Mouse (Mus musculus): Measurements from ENCODE around the gene Mrln. TPM values are rescaled to one million over a fixed set of nuclear protein-coding genes. Genes with fewer than 3 reads are reported as not detected.

Mrln gene
- polyA plus RNA-seq, 1 experiment from 2014 or later = not detected

GRCm38 (mm10) chr10:70255601-70256210, 51.2 kb downstream of the Mrln start:
- Histone ChIP-seq H3K4me1 (replicated peaks; ENCODE audit: control insufficient read depth, insufficient read depth, low read length) (no peaks in the 10 kb centered on the region), H3K4me3 (ENCODE audit: low read depth, low read length) (no peak overlapping the region), H3K27me3 (replicated peaks; ENCODE audit: control insufficient read depth, insufficient read depth, low read length) (no peaks in the 10 kb centered on the region), H3K9ac (ENCODE audit: low read depth, low read length) (no peak overlapping the region), H3K27ac (ENCODE audit: low read depth, low read length) (no peak overlapping the region), H3K36me3 (ENCODE audit: control insufficient read depth, insufficient read depth) (no peaks in the 10 kb centered on the region), H3K9me3 (ENCODE audit: control insufficient read depth) (no peaks in the 10 kb centered on the region), H3K4me2 (replicated peaks; ENCODE audit: low read depth) (no peak overlapping the region)
- no peak for ATAC-seq
- no peak for TF ChIP-seq CTCF (IDR thresholded peaks at IDR 0.05; ENCODE audit: low read depth)
- 88% methylated on average over 15 of the region's 15 CpGs for WGBS

DNA sequence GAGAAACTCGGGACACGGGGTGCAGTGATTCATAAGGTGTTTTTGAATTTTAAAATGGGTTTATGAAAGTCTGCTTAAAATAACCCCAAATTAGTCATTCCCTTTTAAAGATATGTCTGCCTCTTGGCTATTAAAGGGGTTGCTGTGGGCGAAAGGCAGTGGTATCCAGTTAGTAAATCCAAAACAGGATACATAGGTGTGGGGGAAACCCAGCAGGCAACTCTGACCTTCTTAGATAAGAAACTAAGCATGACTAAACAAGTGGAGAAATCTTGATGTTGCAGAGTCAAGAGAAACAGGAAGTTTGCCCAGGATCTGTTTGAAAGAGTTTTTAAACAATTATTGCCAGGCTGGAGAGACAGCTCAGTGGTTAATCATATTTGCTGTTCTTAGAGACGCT, 52.6 kb downstream of the Mrln start:
- no peak overlapping the region for H3K27ac ChIP-seq (ENCODE audit: low read depth, low read length)
- no peaks in the 10 kb centered on the region for H3K36me3 ChIP-seq (ENCODE audit: control insufficient read depth, insufficient read depth)
- ATAC-seq = no peak
- no peaks in the 10 kb centered on the region for H3K9me3 ChIP-seq (ENCODE audit: control insufficient read depth)
- H3K4me3 ChIP-seq (ENCODE audit: low read depth, low read length) = no peak overlapping the region
- no peaks in the 10 kb centered on the region for H3K27me3 ChIP-seq (replicated peaks; ENCODE audit: control insufficient read depth, insufficient read depth, low read length)
- 63% methylated on average over 4 of the region's 4 CpGs for WGBS
- no peaks in the 10 kb centered on the region for H3K4me1 ChIP-seq (replicated peaks; ENCODE audit: control insufficient read depth, insufficient read depth, low read length)
- no peak for TF ChIP-seq CTCF (IDR thresholded peaks at IDR 0.05; ENCODE audit: low read depth)
- H3K9ac ChIP-seq (ENCODE audit: low read depth, low read length) = no peak overlapping the region
- H3K4me2 ChIP-seq (replicated peaks; ENCODE audit: low read depth) = no peak overlapping the region

DNA sequence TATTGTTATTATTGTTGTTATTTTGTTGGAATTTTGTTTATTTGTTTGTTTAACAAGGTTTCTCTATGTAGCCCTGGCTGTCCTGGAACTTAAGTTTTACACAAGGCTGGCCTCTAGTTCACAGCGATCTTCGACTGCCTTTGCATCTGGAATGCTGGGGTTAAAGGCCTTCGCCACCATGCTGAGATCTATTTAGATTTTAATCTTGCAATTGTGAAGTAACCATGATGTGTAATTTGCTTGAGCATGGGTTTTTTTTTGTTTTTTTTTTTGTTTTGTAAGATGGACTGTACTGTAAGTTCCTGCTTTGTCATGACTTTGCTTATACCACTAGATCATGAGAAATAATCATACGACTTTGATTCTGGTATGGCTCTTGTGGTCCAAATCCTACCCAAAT, 56.4 kb downstream of the Mrln start:
- no peaks in the 10 kb centered on the region for H3K36me3 ChIP-seq (ENCODE audit: control insufficient read depth, insufficient read depth)

GRCm38 (mm10) chr10:70262051-70262450, 57.6 kb downstream of the Mrln start:
- no peaks in the 10 kb centered on the region for H3K36me3 ChIP-seq (ENCODE audit: control insufficient read depth, insufficient read depth)
- ATAC-seq = no peak; the same call in 1 of the 2 replicates

More for the DNA sequence above, 56.4 kb downstream of the Mrln start:
- no peak overlapping the region for H3K4me2 ChIP-seq (replicated peaks; ENCODE audit: low read depth)
- no peak overlapping the region for H3K27ac ChIP-seq (ENCODE audit: low read depth, low read length)
- no peak for TF ChIP-seq CTCF (IDR thresholded peaks at IDR 0.05; ENCODE audit: low read depth)
- 79% methylated on average over 4 of the region's 4 CpGs for WGBS
- no peak for ATAC-seq
- no peak overlapping the region for H3K4me3 ChIP-seq (ENCODE audit: low read depth, low read length)
- no peak overlapping the region for H3K9ac ChIP-seq (ENCODE audit: low read depth, low read length)
- H3K9me3 ChIP-seq (ENCODE audit: control insufficient read depth) = no peaks in the 10 kb centered on the region
- no peaks in the 10 kb centered on the region for H3K4me1 ChIP-seq (replicated peaks; ENCODE audit: control insufficient read depth, insufficient read depth, low read length)
- no peaks in the 10 kb centered on the region for H3K27me3 ChIP-seq (replicated peaks; ENCODE audit: control insufficient read depth, insufficient read depth, low read length)

GRCm38 (mm10) chr10:70263681-70264189, 59.3 kb downstream of the Mrln start:
- H3K27me3 ChIP-seq (replicated peaks; ENCODE audit: control insufficient read depth, insufficient read depth, low read length) = no peaks in the 10 kb centered on the region
- H3K4me2 ChIP-seq (replicated peaks; ENCODE audit: low read depth) = no peak overlapping the region
- H3K36me3 ChIP-seq (ENCODE audit: control insufficient read depth, insufficient read depth) = no peaks in the 10 kb centered on the region
- no peak overlapping the region for H3K9ac ChIP-seq (ENCODE audit: low read depth, low read length)
- ATAC-seq = no peak
- H3K9me3 ChIP-seq (ENCODE audit: control insufficient read depth) = no peaks in the 10 kb centered on the region
- H3K4me3 ChIP-seq (ENCODE audit: low read depth, low read length) = no peak overlapping the region
- H3K27ac ChIP-seq (ENCODE audit: low read depth, low read length) = no peak overlapping the region
- H3K4me1 ChIP-seq (replicated peaks; ENCODE audit: control insufficient read depth, insufficient read depth, low read length) = no peaks in the 10 kb centered on the region
- 84% methylated on average over 4 of the region's 4 CpGs for WGBS
- no peak for TF ChIP-seq CTCF (IDR thresholded peaks at IDR 0.05; ENCODE audit: low read depth)

More at GRCm38 (mm10) chr10:70262051-70262450, 57.6 kb downstream of the Mrln start:
- H3K4me3 ChIP-seq (ENCODE audit: low read depth, low read length) = no peak overlapping the region
- H3K9ac ChIP-seq (ENCODE audit: low read depth, low read length) = no peak overlapping the region
- 63% methylated on average over 3 of the region's 3 CpGs for WGBS
- H3K27me3 ChIP-seq (replicated peaks; ENCODE audit: control insufficient read depth, insufficient read depth, low read length) = no peaks in the 10 kb centered on the region
- no peak overlapping the region for H3K4me2 ChIP-seq (replicated peaks; ENCODE audit: low read depth)
- H3K27ac ChIP-seq (ENCODE audit: low read depth, low read length) = no peak overlapping the region
- no peaks in the 10 kb centered on the region for H3K4me1 ChIP-seq (replicated peaks; ENCODE audit: control insufficient read depth, insufficient read depth, low read length)
- H3K9me3 ChIP-seq (ENCODE audit: control insufficient read depth) = no peaks in the 10 kb centered on the region
- TF ChIP-seq CTCF (IDR thresholded peaks at IDR 0.05; ENCODE audit: low read depth) = no peak

GRCm38 (mm10) chr10:70264337-70265036, 60.0 kb downstream of the Mrln start:
- WGBS = 82% methylated on average over 9 of the region's 9 CpGs
- Histone ChIP-seq H3K4me2 (replicated peaks; ENCODE audit: low read depth) (no peak overlapping the region), H3K9me3 (ENCODE audit: control insufficient read depth) (no peaks in the 10 kb centered on the region), H3K4me1 (replicated peaks; ENCODE audit: control insufficient read depth, insufficient read depth, low read length) (no peaks in the 10 kb centered on the region), H3K4me3 (ENCODE audit: low read depth, low read length) (no peak overlapping the region), H3K27me3 (replicated peaks; ENCODE audit: control insufficient read depth, insufficient read depth, low read length) (no peaks in the 10 kb centered on the region), H3K36me3 (ENCODE audit: control insufficient read depth, insufficient read depth) (no peaks in the 10 kb centered on the region), H3K9ac (ENCODE audit: low read depth, low read length) (no peak overlapping the region), H3K27ac (ENCODE audit: low read depth, low read length) (no peak overlapping the region)
- TF ChIP-seq CTCF (IDR thresholded peaks at IDR 0.05; ENCODE audit: low read depth) = no peak
- no peak for ATAC-seq
